Mouse (Mus musculus) cortical plate, adult 2 months (tissue): ENCODE data around the gene Gramd1b.

ENCODE experiments used
- CTCF ChIP-seq: fragments of 200-500 bp; IDR thresholded peaks from 2 replicates; pipeline ENCODE4 v1.5.1; 2011; ENCODE audit warnings: mild to moderate bottlenecking, control low read depth, low read length; ENCODE audit not compliant: insufficient read depth; ENCODE audit errors: extremely low read depth
- POLR2A ChIP-seq: fragments of 200-500 bp; IDR thresholded peaks from 2 replicates; pipeline ENCODE4 v1.6.1; 2011; ENCODE audit warnings: mild to moderate bottlenecking, low read length, control low read depth; ENCODE audit not compliant: insufficient read depth; ENCODE audit errors: extremely low read depth

GRCm38 (mm10) chr9:40304243-40304642 lies 226.9 kb downstream of the Gramd1b start:
- TF ChIP-seq CTCF = no peak
- no peak for TF ChIP-seq POLR2A
